Mouse (Mus musculus): ENCODE results near the gene Ptprn2.

DNA sequence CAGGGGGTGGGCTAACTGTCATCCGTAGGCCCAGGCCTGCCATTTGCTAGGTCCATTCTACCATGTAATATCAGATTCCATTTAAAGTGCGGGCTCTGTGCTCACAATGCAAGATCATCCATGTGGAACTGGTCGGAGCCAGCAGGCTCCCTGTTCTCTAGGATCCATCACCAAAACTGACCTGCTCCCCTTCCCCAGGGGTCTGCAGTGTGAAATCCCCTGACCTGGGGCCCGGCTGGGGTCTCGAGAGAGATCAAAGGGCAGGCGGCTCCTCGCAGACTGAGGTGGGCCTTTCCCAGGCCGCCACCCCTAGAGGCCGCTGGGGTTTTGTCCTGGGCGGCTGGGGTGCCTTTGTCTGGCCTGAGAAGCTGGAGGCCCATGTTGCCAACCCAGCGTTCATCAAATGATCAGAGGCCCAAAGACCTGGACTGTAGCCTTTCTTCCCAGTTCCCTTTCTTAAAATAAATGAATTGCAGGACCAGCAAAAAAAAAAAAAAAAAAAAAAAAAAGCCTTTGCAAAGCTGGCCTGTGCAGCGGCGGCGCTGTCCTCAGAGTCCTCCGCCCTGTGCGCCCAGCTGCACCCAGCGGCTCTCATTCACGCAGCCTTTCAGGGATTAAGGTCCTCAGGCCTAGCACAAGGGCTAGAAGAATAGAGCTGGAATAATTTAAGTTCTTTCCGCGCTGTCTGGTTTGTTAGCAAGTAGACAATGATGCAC lies 771.8 kb downstream of the Ptprn2 start:
- TF ChIP-seq MAX (IDR thresholded peaks at IDR 0.05; ENCODE audit: low read length) (no peak), CTCF (conservative IDR thresholded peaks at IDR 0.05 in 1 of 2, IDR thresholded peaks at IDR 0.05 in 1 of 2; ENCODE audit: low read depth in 2 of 2, low read length in 2 of 2) (no peak), CHD1 (IDR thresholded peaks at IDR 0.05; ENCODE audit: low read depth, low read length) (no peak), POLR2AphosphoS2 (IDR thresholded peaks at IDR 0.05; ENCODE audit: low read depth, low read length) (no peak), UBTF (IDR thresholded peaks at IDR 0.05; ENCODE audit: low read depth, low read length) (no peak), E2F4 (IDR thresholded peaks at IDR 0.05; ENCODE audit: insufficient replicate concordance, low read depth, low read length) (no peak), MXI1 (IDR thresholded peaks at IDR 0.05; ENCODE audit: low read depth, low read length) (no peak), ELF1 (IDR thresholded peaks at IDR 0.05; ENCODE audit: low read depth, low read length) (no peak), EP300 (IDR thresholded peaks at IDR 0.05; ENCODE audit: low read length) (no peak), CHD2 (IDR thresholded peaks at IDR 0.05; ENCODE audit: low read length) (no peak), SIN3A (IDR thresholded peaks at IDR 0.05; ENCODE audit: low read length) (no peak)
